Mouse (Mus musculus) R1 (cell line): Measurements from ENCODE around the gene Azin2.
A peak's percentile ranks its signal among the peaks of the same experiment; 100 is the strongest.

Experiments used
- DNase-seq: peaks from one replicate; pipeline ENCODE4 v3.0.0-alpha.2; 2018; ENCODE audit warnings: low read depth, low spot score

Gene Azin2

GRCm38 (mm10) chr4:128942346-128942745 is 19.9 kb downstream of the Azin2 start:
- peak; percentile 65 for DNase-seq

- DNase-seq: no peak
These were observed 26.6 kb downstream of the Azin2 start for GRCm38 (mm10) chr4:128935595-128935994.

GRCm38 (mm10) chr4:128932783-128933182 is 29.5 kb downstream of the Azin2 start:
- DNase-seq: no peak

- peak; percentile 88 for DNase-seq
These were observed 37.2 kb downstream of the Azin2 start for GRCm38 (mm10) chr4:128924841-128925606.

- no peak for DNase-seq
These were observed 38.6 kb downstream of the Azin2 start for GRCm38 (mm10) chr4:128923603-128924002.

- DNase-seq: peak; percentile 64
These were observed 43.1 kb downstream of the Azin2 start for GRCm38 (mm10) chr4:128919106-128919505.

- DNase-seq: no peak
These were observed 44.1 kb downstream of the Azin2 start for GRCm38 (mm10) chr4:128918187-128918586.

GRCm38 (mm10) chr4:128917756-128918155 is 44.5 kb downstream of the Azin2 start:
- DNase-seq: no peak

GRCm38 (mm10) chr4:128917119-128917518 is 45.1 kb downstream of the Azin2 start:
- no peak for DNase-seq

- DNase-seq: peak; percentile 54
These were observed 48.4 kb downstream of the Azin2 start for GRCm38 (mm10) chr4:128913794-128914193.

- no peak for DNase-seq
These were observed 50.2 kb downstream of the Azin2 start for GRCm38 (mm10) chr4:128912085-128912484.

- no peak for DNase-seq
These were observed 51.8 kb downstream of the Azin2 start for GRCm38 (mm10) chr4:128910276-128911063.

GRCm38 (mm10) chr4:128909378-128909831 is 52.8 kb downstream of the Azin2 start:
- no peak for DNase-seq

- DNase-seq: peak; percentile 78
These were observed 53.5 kb downstream of the Azin2 start for GRCm38 (mm10) chr4:128908586-128909377.

- DNase-seq: no peak
These were observed 54.8 kb downstream of the Azin2 start for GRCm38 (mm10) chr4:128907238-128907968.

- no peak for DNase-seq
These were observed 55.5 kb downstream of the Azin2 start for GRCm38 (mm10) chr4:128906757-128907156.

GRCm38 (mm10) chr4:128905251-128905650 is 57.0 kb downstream of the Azin2 start:
- no peak for DNase-seq

- DNase-seq: no peak
These were observed 58.0 kb downstream of the Azin2 start for GRCm38 (mm10) chr4:128904035-128904800.

GRCm38 (mm10) chr4:128902390-128902789 is 59.9 kb downstream of the Azin2 start:
- no peak for DNase-seq

- no peak for DNase-seq
These were observed 61.8 kb downstream of the Azin2 start for GRCm38 (mm10) chr4:128900484-128900883.
